Mouse (Mus musculus) intestine, embryonic 16.5 days (tissue): Measurements from ENCODE around the gene Fis1. TPM values are rescaled to one million over a fixed set of nuclear protein-coding genes. Genes with fewer than 3 reads are reported as not detected.

Source experiments
- ATAC-seq: fragments of 200-750 bp; cut with Nextera tagmentation; 2 replicates; pipeline ENCODE4 v1.8.0; 2017; ENCODE audit warnings: moderate TSS enrichment, moderate library complexity
- H3K27ac ChIP-seq: fragments of 300-500 bp; sonication (generic); 2 replicates; pipeline ENCODE4 v1.5.1; 2014; ENCODE audit warnings: mild to moderate bottlenecking, low read length
- H3K27me3 ChIP-seq: fragments of 300-500 bp; sonication (generic); replicated peaks from 2 replicates; pipeline ENCODE4 v1.6.1; 2014; ENCODE audit warnings: low read length, control low read depth, mixed read lengths; ENCODE audit not compliant: control insufficient read depth, insufficient read depth
- H3K36me3 ChIP-seq: fragments of 300-500 bp; sonication (generic); 2 replicates; pipeline ENCODE4 v1.6.1; 2014; ENCODE audit warnings: low read length, control low read depth; ENCODE audit not compliant: control insufficient read depth, insufficient read depth
- H3K4me1 ChIP-seq: fragments of 300-500 bp; sonication (generic); 2 replicates; pipeline ENCODE4 v1.6.1; 2014; ENCODE audit warnings: low read length, control low read depth, mixed read lengths; ENCODE audit not compliant: control insufficient read depth, insufficient read depth
- H3K4me2 ChIP-seq: fragments of 300-500 bp; sonication (generic); 2 replicates; pipeline ENCODE4 v1.6.1; 2014; ENCODE audit warnings: low read depth, low read length, control low read depth
- H3K4me3 ChIP-seq: fragments of 300-500 bp; sonication (generic); 2 replicates; pipeline ENCODE4 v1.5.1; 2014; ENCODE audit warnings: mild to moderate bottlenecking, low read length
- H3K9ac ChIP-seq: fragments of 300-500 bp; sonication (generic); 2 replicates; pipeline ENCODE4 v1.6.1; 2014; ENCODE audit warnings: low read depth, low read length
- H3K9me3 ChIP-seq: fragments of 300-500 bp; sonication (generic); 2 replicates; pipeline ENCODE4 v1.6.1; 2016; ENCODE audit warnings: low read length, control low read depth; ENCODE audit not compliant: control insufficient read depth
- WGBS: fragments of 180-500 bp; shearing (Covaris S2); extraction: QIAGEN DNeasy Blood & Tissue Kit; methylation state at CpG from one replicate; pipeline ENCODE4 v1.1.7; 2014; 5-methylcytosine and 5-hydroxymethylcytosine counted together
- polyA plus RNA-seq: library from polyadenylated mRNA; unstranded; fragments of >200 nt; fragmentation: Nextera tagmentation; extraction: Ambion mirVana; gene quantifications from 2 replicates; pipeline ENCODE4 v1.2.1, GENCODE M21; 2015

Fis1 gene
- polyA plus RNA-seq, 1 experiment from 2014 or later: 281 TPM

DNA sequence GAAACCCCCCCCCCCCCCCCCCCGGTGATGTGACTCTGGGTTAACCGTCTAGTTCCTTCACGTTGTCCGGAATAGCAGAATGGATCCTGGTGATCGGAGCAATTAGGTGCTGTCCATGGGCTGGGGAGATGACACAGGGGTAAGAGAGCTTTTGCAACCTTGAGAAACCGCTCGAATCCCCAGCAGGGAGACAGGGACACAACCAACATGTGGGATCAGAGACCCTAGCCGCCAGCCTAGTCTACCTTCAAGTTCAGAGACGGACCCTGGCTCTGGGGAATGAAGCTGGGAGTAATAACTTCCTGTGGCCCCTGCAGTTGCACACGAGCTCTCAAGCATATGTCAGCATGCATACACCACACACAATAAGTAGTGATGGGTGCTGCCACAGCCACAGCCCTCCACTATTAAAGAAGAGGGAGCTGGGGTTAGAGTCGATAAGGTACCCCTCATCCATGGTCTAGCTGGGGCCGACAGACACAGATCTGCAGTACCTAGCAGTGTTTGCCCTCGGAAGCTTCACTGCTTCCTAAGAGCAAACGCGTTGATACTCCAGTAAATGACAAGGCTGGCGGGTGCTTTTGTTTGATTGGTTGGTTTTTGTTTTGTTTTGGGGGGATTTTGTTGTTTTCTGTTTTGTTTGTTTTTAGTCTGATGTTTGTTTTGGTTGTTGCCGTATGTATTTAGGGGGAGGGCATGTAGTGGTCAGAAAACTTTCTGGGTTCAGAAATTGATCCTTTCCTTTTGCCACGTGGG lies 33.4 kb upstream of the Fis1 start:
- Histone ChIP-seq H3K4me1 (peaks cover 4% of the 10 kb centered on the region), H3K9me3 (no peaks in the 10 kb centered on the region), H3K27ac (no peak overlapping the region), H3K36me3 (no peaks in the 10 kb centered on the region), H3K27me3 (no peaks in the 10 kb centered on the region), H3K9ac (peak overlapping the region; percentile 75), H3K4me2 (peak overlapping the region; percentile 97), H3K4me3 (peak overlapping the region; percentile 71)
- 23% methylated on average over 17 of the region's 18 CpGs for WGBS
- ATAC-seq: 0 out of 2 replicates have a peak, but pooled peaks have one; percentile 0

DNA sequence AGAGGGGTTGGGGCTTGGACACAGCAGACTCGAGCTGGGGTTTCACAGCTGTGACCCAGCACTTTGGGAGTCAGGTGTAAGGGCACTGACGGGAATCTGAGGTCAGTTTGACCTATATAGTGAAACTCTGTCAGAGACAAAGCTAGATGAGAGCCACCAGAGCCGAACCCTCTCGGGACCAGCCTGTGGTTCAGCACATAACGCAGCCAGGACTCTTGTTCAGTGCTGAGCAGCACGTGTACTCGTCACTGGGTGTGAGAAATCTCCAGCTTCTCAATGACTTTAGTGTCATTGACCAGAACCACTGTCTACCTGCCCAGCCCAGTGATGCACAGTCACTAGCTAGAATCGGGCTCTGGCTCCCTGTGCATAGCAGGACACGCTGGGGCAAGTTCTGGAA lies 30.2 kb upstream of the Fis1 start:
- H3K4me1 ChIP-seq: peaks cover 4% of the 10 kb centered on the region
- WGBS: 85% methylated on average over 9 of the region's 9 CpGs
- H3K9ac ChIP-seq: no peak overlapping the region
- no peaks in the 10 kb centered on the region for H3K9me3 ChIP-seq
- no peaks in the 10 kb centered on the region for H3K27me3 ChIP-seq
- ATAC-seq: no peak
- H3K27ac ChIP-seq: no peak overlapping the region
- H3K4me2 ChIP-seq: no peak overlapping the region
- no peak overlapping the region for H3K4me3 ChIP-seq
- no peaks in the 10 kb centered on the region for H3K36me3 ChIP-seq

DNA sequence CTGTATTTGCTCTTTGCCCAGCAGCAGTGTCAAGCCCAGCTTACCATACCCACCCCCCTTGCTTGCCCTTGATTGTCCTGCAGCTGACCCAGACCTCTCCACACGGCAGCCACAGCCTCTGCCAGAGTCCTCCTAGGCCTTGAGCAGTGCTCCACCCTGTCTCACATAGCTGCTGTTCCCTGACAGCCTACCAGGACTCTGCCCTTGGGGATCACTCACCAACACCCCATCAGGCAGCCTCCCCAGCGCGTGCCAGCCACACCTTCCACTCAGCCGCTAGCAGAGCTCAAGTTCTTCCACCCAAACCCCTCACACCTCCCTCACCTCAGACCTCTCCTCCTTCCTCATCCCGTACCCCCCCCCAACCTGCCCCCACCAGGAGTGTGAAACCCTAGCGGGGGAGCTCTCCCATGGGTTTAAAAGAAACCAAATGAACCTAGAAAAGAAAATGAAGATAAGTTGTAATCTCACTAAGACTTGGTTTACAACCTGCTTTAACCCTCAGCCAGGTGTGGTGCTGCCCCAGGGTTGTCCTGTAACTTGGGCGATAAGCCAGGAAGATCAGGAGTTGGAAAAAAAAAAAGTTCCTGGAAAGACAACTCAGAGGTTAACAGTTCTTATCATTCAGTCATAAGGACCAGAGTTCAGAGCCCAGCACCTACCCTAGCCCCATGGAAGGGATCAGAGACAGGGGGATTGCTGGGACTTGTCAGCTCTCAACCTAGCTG lies 29.2 kb upstream of the Fis1 start:
- Histone ChIP-seq H3K4me1 (peaks cover 4% of the 10 kb centered on the region), H3K9ac (no peak overlapping the region), H3K27me3 (no peaks in the 10 kb centered on the region), H3K27ac (peak overlapping the region; percentile 85), H3K9me3 (no peaks in the 10 kb centered on the region), H3K4me2 (no peak overlapping the region), H3K4me3 (no peak overlapping the region), H3K36me3 (no peaks in the 10 kb centered on the region)
- 50% methylated on average over 7 of the region's 7 CpGs for WGBS
- ATAC-seq: peak; percentile 94

DNA sequence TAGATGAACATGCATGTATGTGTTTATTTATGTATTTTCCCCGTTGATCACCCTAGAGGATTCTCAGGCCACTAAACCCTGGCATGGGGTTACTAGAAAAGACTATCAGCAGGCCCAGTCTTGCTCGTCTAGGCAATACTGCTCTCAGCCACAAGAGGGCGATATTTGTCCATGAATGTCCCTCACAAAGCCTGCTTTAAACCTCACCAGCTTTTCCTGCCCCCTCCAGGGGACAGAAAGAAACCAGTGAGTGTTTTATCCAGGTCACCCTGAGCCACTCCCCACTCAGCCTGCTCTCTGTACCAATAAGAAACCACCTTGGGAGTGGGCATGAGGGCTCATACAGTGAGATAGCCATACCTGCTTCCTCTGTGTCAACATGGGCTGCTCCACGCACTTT lies 24.0 kb upstream of the Fis1 start:
- no peak overlapping the region for H3K9ac ChIP-seq
- WGBS: 13% methylated on average over 4 of the region's 4 CpGs
- H3K4me2 ChIP-seq: no peak overlapping the region
- peak; percentile 83 for ATAC-seq
- H3K4me1 ChIP-seq: 0 out of 2 replicates have a peak, but pooled peaks cover 2% of the 10 kb centered on the region
- no peaks in the 10 kb centered on the region for H3K27me3 ChIP-seq
- H3K4me3 ChIP-seq: no peak overlapping the region
- no peaks in the 10 kb centered on the region for H3K36me3 ChIP-seq
- no peaks in the 10 kb centered on the region for H3K9me3 ChIP-seq
- no peak overlapping the region for H3K27ac ChIP-seq

DNA sequence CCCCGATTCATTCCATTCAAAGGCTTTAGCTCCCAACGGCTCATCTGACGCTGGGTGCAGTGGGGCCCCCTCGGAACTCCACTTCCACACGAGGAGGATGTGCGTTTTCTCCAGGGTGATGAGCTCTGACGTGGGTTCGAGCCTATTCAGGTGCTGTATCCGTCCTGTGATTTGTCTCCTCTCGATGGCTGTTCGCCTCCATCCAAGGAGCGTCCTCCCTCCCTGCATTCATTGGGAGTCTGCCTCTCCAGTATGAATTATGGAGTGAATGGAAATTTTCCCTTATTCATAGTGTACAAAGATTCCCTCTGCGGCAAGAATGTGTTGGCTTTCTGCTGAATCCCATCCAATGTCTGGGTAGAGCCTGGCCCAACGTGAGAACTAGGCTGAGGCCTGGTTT lies 21.2 kb upstream of the Fis1 start:
- H3K36me3 ChIP-seq: no peaks in the 10 kb centered on the region
- no peak overlapping the region for H3K9ac ChIP-seq
- no peak overlapping the region for H3K4me2 ChIP-seq
- H3K27me3 ChIP-seq: no peaks in the 10 kb centered on the region
- no peaks in the 10 kb centered on the region for H3K4me1 ChIP-seq
- WGBS: 79% methylated on average over 14 of the region's 14 CpGs
- H3K4me3 ChIP-seq: no peak overlapping the region
- no peak overlapping the region for H3K27ac ChIP-seq
- H3K9me3 ChIP-seq: no peaks in the 10 kb centered on the region
- ATAC-seq: no peak

DNA sequence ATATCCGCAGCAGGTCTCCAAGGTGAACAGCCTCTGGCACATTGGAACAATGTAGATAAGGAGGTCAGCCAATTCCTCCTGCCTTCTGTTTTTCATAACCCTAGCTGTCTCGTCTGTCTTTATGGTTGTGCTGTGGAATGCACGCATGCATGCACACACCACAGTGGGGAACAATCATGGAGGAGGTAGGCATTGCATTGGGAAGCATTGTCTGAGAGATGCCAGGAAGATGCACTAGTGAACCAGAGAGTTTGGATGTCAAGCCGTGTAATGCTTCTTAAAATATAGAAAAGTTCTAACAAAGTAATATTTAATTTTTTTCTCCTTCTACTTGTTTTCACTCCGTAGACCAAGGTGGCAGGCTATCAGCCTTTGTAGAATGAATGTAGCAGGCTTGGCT lies 20.1 kb upstream of the Fis1 start:
- WGBS: 80% methylated on average over 5 of the region's 5 CpGs
- Histone ChIP-seq H3K36me3 (no peaks in the 10 kb centered on the region), H3K4me2 (no peak overlapping the region), H3K4me3 (no peak overlapping the region), H3K9ac (no peak overlapping the region), H3K27ac (no peak overlapping the region), H3K27me3 (no peaks in the 10 kb centered on the region), H3K4me1 (no peaks in the 10 kb centered on the region), H3K9me3 (no peaks in the 10 kb centered on the region)
- no peak for ATAC-seq

DNA sequence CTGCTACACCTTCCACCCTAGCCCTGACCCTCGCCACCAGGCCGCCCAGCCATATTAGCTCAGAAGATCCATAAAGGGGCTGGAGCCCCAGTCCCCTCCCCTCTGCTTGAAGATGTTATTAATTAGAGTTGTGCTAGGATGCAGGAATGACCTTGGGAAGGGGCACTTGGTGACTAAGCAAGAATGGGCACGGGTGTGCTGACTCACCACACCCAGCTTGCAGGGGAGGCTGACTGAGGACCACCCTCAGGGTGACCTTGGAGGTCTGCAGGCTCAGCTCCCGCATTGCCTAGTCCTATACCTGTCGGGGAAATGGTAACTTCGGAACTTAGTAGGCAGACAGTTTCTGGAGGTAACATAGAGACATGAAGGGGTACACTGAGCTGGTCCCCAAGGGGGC lies 19.1 kb upstream of the Fis1 start:
- no peaks in the 10 kb centered on the region for H3K27me3 ChIP-seq
- no peak overlapping the region for H3K4me3 ChIP-seq
- H3K9me3 ChIP-seq: no peaks in the 10 kb centered on the region
- H3K4me2 ChIP-seq: no peak overlapping the region
- no peaks in the 10 kb centered on the region for H3K36me3 ChIP-seq
- WGBS: 82% methylated on average over 6 of the region's 6 CpGs
- no peaks in the 10 kb centered on the region for H3K4me1 ChIP-seq
- H3K27ac ChIP-seq: no peak overlapping the region
- no peak for ATAC-seq
- no peak overlapping the region for H3K9ac ChIP-seq

DNA sequence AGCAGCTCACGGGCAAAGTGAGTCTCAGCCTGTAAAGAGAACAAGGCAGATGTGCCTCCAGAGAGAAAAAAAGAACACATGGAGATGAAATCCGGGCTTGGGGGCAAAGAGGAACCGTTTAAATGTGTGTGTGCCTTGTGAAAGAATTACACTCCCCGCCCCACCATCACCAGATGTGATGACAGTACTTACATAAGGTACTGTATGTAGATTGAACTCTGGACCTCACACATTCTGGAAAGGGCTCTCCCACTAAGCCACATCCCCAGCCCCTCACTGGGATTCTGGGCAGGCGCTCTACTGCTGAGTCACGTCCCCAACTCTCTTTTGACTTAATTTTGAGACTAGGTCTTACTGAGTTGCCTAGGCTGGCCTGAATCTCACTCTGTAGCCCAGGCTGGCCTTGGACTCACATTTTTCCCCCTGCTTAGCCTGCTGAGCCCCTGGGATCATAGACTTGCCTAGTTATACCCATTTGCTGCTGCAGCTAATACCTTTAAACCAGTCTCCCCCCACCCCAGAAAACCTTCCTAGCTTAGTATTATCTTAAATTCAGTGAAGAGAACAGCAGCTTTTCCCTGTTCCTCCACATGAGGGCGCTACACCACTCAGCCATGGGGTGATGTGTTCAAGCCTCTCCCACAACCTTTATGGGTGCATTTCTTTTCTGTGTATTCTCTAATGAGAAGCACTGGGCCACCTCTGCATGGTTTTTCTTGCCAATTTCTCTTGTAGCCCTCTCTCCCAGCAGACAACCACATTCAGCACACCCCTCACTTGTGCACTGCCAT lies 17.0 kb upstream of the Fis1 start:
- H3K27me3 ChIP-seq: no peaks in the 10 kb centered on the region
- H3K27ac ChIP-seq: no peak overlapping the region
- no peaks in the 10 kb centered on the region for H3K36me3 ChIP-seq
- H3K9me3 ChIP-seq: no peaks in the 10 kb centered on the region
- H3K4me1 ChIP-seq: no peaks in the 10 kb centered on the region
- no peak overlapping the region for H3K9ac ChIP-seq
- ATAC-seq: no peak
- H3K4me3 ChIP-seq: no peak overlapping the region
- WGBS: 73% methylated on average over 7 of the region's 7 CpGs
- H3K4me2 ChIP-seq: no peak overlapping the region

DNA sequence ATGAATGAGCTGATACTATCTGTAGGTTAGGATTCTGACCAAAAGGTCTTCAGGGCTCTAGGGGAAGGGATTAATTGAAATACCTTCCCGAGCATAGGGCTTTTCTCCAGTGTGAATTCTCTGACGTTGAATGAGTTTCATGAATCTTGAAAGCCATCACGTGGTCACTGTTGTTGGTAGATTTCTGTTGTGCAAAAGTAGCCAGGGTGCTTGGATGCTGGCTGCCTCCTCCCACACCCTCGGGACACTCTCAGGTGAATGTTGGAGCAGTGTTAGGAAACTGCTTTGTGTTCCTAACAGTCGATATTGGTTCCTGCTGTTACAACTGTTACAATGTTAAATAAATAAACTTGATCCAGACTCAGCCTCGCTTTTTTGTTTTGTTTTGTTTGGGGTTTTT lies 16.3 kb upstream of the Fis1 start:
- 86% methylated on average over 6 of the region's 6 CpGs for WGBS
- ATAC-seq: no peak
- no peaks in the 10 kb centered on the region for H3K36me3 ChIP-seq
- no peak overlapping the region for H3K9ac ChIP-seq
- no peak overlapping the region for H3K4me3 ChIP-seq
- H3K4me1 ChIP-seq: no peaks in the 10 kb centered on the region
- H3K4me2 ChIP-seq: no peak overlapping the region
- no peaks in the 10 kb centered on the region for H3K9me3 ChIP-seq
- H3K27ac ChIP-seq: no peak overlapping the region
- no peaks in the 10 kb centered on the region for H3K27me3 ChIP-seq
